Mouse (Mus musculus) stomach, embryonic 14.5 days (tissue): ENCODE data around the gene Arf3. TPM values are rescaled to one million over a fixed set of nuclear protein-coding genes. Genes with fewer than 3 reads are reported as not detected.

Experiments used
- ATAC-seq: fragments of 200-750 bp; cut with Nextera tagmentation; 2 replicates; pipeline ENCODE4 v1.8.0; 2017; ENCODE audit warnings: low read depth, moderate TSS enrichment; ENCODE audit not compliant: insufficient number of reproducible peaks, insufficient read depth, low FRiP score
- H3K27ac ChIP-seq: fragments of 300-500 bp; sonication (generic); 2 replicates; pipeline ENCODE4 v1.5.1; 2014; ENCODE audit warnings: mild to moderate bottlenecking, low read length, moderate library complexity, mixed read lengths
- H3K27me3 ChIP-seq: fragments of 300-500 bp; sonication (generic); 2 replicates; pipeline ENCODE4 v1.6.1; 2014; ENCODE audit warnings: low read length, control low read depth, mixed read lengths; ENCODE audit not compliant: control insufficient read depth, insufficient read depth
- H3K36me3 ChIP-seq: fragments of 300-500 bp; sonication (generic); 2 replicates; pipeline ENCODE4 v1.6.1; 2014; ENCODE audit warnings: mild to moderate bottlenecking, control low read depth, low read length, moderate library complexity, mixed read lengths; ENCODE audit not compliant: control insufficient read depth, insufficient read depth
- H3K4me1 ChIP-seq: fragments of 300-500 bp; sonication (generic); 2 replicates; pipeline ENCODE4 v1.6.1; 2014; ENCODE audit warnings: low read length, control low read depth, mixed read lengths; ENCODE audit not compliant: control insufficient read depth, insufficient read depth
- H3K4me2 ChIP-seq: fragments of 300-500 bp; sonication (generic); replicated peaks from 2 replicates; pipeline ENCODE4 v1.6.1; 2014; ENCODE audit warnings: low read depth, low read length, control low read depth
- H3K4me3 ChIP-seq: fragments of 300-500 bp; sonication (generic); 2 replicates; pipeline ENCODE4 v1.5.1; 2014; ENCODE audit warnings: low read depth, low read length, control low read depth
- H3K9ac ChIP-seq: fragments of 300-500 bp; sonication (generic); replicated peaks from 2 replicates; pipeline ENCODE4 v1.6.1; 2014; ENCODE audit warnings: low read depth, mild to moderate bottlenecking, control low read depth, low read length, moderate library complexity, mixed read lengths
- H3K9me3 ChIP-seq: fragments of 300-500 bp; sonication (generic); 2 replicates; pipeline ENCODE4 v1.6.1; 2016; ENCODE audit warnings: low read depth, low read length, control low read depth; ENCODE audit not compliant: control insufficient read depth
- WGBS: fragments of 180-500 bp; shearing (Covaris S2); extraction: QIAGEN DNeasy Blood & Tissue Kit; methylation state at CpG from one replicate; pipeline ENCODE4 v1.1.7; 2014; 5-methylcytosine and 5-hydroxymethylcytosine counted together
- polyA plus RNA-seq: library from polyadenylated mRNA; unstranded; fragments of >200 nt; fragmentation: Nextera tagmentation; extraction: Ambion mirVana; gene quantifications from 2 replicates; pipeline ENCODE4 v1.2.1, GENCODE M21; 2014

Gene Arf3
- polyA plus RNA-seq, 1 experiment from 2014 or later = 33.2 TPM

GRCm38 (mm10) chr15:98776280-98777004, 13.4 kb upstream of the Arf3 start:
- Histone ChIP-seq H3K9ac (no peak overlapping the region), H3K9me3 (no peaks in the 10 kb centered on the region), H3K27me3 (peaks cover 71% of the 10 kb centered on the region), H3K27ac (no peak overlapping the region), H3K36me3 (no peaks in the 10 kb centered on the region), H3K4me1 (0 out of 2 replicates have a peak, but pooled peaks cover 21% of the 10 kb centered on the region), H3K4me2 (peak overlapping the region; percentile 35), H3K4me3 (peak overlapping the region; percentile 16; the same call in 1 of the 2 replicates)
- peak; percentile 65 for ATAC-seq
- 2% methylated on average over 57 of the region's 62 CpGs for WGBS

GRCm38 (mm10) chr15:98775533-98775932, 12.5 kb upstream of the Arf3 start:
- no peaks in the 10 kb centered on the region for H3K9me3 ChIP-seq
- 0 out of 2 replicates have a peak, but pooled peaks cover 21% of the 10 kb centered on the region for H3K4me1 ChIP-seq
- H3K4me2 ChIP-seq = no peak overlapping the region
- ATAC-seq = no peak
- H3K27ac ChIP-seq = no peak overlapping the region
- peaks cover 73% of the 10 kb centered on the region for H3K27me3 ChIP-seq
- 4% methylated on average over 5 of the region's 5 CpGs for whole genome bisulfite sequencing
- no peaks in the 10 kb centered on the region for H3K36me3 ChIP-seq
- H3K4me3 ChIP-seq = no peak overlapping the region
- no peak overlapping the region for H3K9ac ChIP-seq

GRCm38 (mm10) chr15:98774096-98774495, 11.1 kb upstream of the Arf3 start:
- no peak for ATAC-seq
- Histone ChIP-seq H3K36me3 (no peaks in the 10 kb centered on the region), H3K27me3 (peaks cover 59% of the 10 kb centered on the region), H3K4me2 (no peak overlapping the region), H3K27ac (no peak overlapping the region), H3K9ac (no peak overlapping the region), H3K4me1 (0 out of 2 replicates have a peak, but pooled peaks cover 21% of the 10 kb centered on the region), H3K4me3 (no peak overlapping the region), H3K9me3 (no peaks in the 10 kb centered on the region)
- WGBS = 20% methylated on average over 15 of the region's 15 CpGs

- no peak overlapping the region for H3K27ac ChIP-seq
- peak overlapping the region; percentile 22 for H3K4me3 ChIP-seq
- WGBS = 2% methylated on average over 36 of the region's 36 CpGs
- peaks cover 46% of the 10 kb centered on the region for H3K27me3 ChIP-seq
- no peak overlapping the region for H3K9ac ChIP-seq
- 0 out of 2 replicates have a peak, but pooled peaks cover 18% of the 10 kb centered on the region for H3K4me1 ChIP-seq
- H3K9me3 ChIP-seq = no peaks in the 10 kb centered on the region
- ATAC-seq = no peak
- peak overlapping the region; percentile 58 for H3K4me2 ChIP-seq
- H3K36me3 ChIP-seq = no peaks in the 10 kb centered on the region
These were observed 9.6 kb upstream of the Arf3 start for GRCm38 (mm10) chr15:98772511-98773211.

GRCm38 (mm10) chr15:98771813-98772425, 8.9 kb upstream of the Arf3 start:
- 0 out of 2 replicates have a peak, but pooled peaks cover 11% of the 10 kb centered on the region for H3K4me1 ChIP-seq
- ATAC-seq = no peak
- peaks cover 39% of the 10 kb centered on the region for H3K27me3 ChIP-seq

GRCm38 (mm10) chr15:98768259-98768658, 5.2 kb upstream of the Arf3 start:
- Histone ChIP-seq H3K9me3 (no peaks in the 10 kb centered on the region), H3K9ac (no peak overlapping the region), H3K27ac (no peak overlapping the region), H3K4me1 (no peaks in the 10 kb centered on the region), H3K4me2 (no peak overlapping the region), H3K4me3 (no peak overlapping the region), H3K36me3 (no peaks in the 10 kb centered on the region), H3K27me3 (peaks cover 16% of the 10 kb centered on the region)
- WGBS = 33% methylated on average over 5 of the region's 5 CpGs
- no peak for ATAC-seq

More at GRCm38 (mm10) chr15:98771813-98772425, 8.9 kb upstream of the Arf3 start:
- Histone ChIP-seq H3K9ac (no peak overlapping the region; the same call in 1 of the 2 replicates), H3K27ac (no peak overlapping the region), H3K36me3 (no peaks in the 10 kb centered on the region), H3K4me3 (0 out of 2 replicates have a peak overlapping the region, but pooled peaks have one; percentile 22), H3K9me3 (no peaks in the 10 kb centered on the region), H3K4me2 (peak overlapping the region; percentile 58)
- whole genome bisulfite sequencing = 9% methylated on average over 12 of the region's 12 CpGs

GRCm38 (mm10) chr15:98765929-98766328, 2.9 kb upstream of the Arf3 start:
- no peak for ATAC-seq
- Histone ChIP-seq H3K9me3 (no peaks in the 10 kb centered on the region), H3K27ac (no peak overlapping the region), H3K27me3 (0 out of 2 replicates have a peak, but pooled peaks cover under 1% of the 10 kb centered on the region), H3K4me2 (no peak overlapping the region), H3K36me3 (no peaks in the 10 kb centered on the region), H3K9ac (no peak overlapping the region), H3K4me1 (peaks cover 5% of the 10 kb centered on the region; the same call in 1 of the 2 replicates), H3K4me3 (no peak overlapping the region)
- WGBS = 73% methylated on average over 4 of the region's 4 CpGs

GRCm38 (mm10) chr15:98762201-98762621, 803 bp downstream of the Arf3 start:
- H3K4me3 ChIP-seq = peak overlapping the region; percentile 90
- no peaks in the 10 kb centered on the region for H3K27me3 ChIP-seq
- 2% methylated on average over 18 of the region's 24 CpGs for WGBS
- H3K4me2 ChIP-seq = peak overlapping the region; percentile 71
- H3K27ac ChIP-seq = peak overlapping the region; percentile 81
- peaks cover 5% of the 10 kb centered on the region; the same call in 1 of the 2 replicates for H3K36me3 ChIP-seq
- peak; percentile 82 for ATAC-seq
- H3K4me1 ChIP-seq = peaks cover 5% of the 10 kb centered on the region; the same call in 1 of the 2 replicates
- peak overlapping the region; percentile 87 for H3K9ac ChIP-seq
- H3K9me3 ChIP-seq = no peaks in the 10 kb centered on the region
